Mouse (Mus musculus): ENCODE measurements at regions not wholly inside any gene's neighbourhood (a gene's known extent, or its start where the extent isn't known, plus 50 kb on each side); places are given as distances from the start of the nearest gene placed in this dataset.
A peak's percentile ranks its signal among the peaks of the same experiment; 100 is the strongest.

- Histone ChIP-seq H3K27me3 (ENCODE audit: control insufficient read depth, insufficient read depth, low read length) (no peaks in the 10 kb centered on the region), H3K36me3 (ENCODE audit: control insufficient read depth, insufficient read depth, low read length) (no peaks in the 10 kb centered on the region), H3K4me1 (ENCODE audit: control insufficient read depth, insufficient read depth, low read length) (no peaks in the 10 kb centered on the region), H3K27ac (ENCODE audit: low read length) (no peak overlapping the region), H3K4me2 (ENCODE audit: low read depth, low read length) (no peak overlapping the region), H3K9me3 (replicated peaks; ENCODE audit: control insufficient read depth, low read length) (no peaks in the 10 kb centered on the region), H3K9ac (ENCODE audit: low read length) (no peak overlapping the region), H3K4me3 (replicated peaks; ENCODE audit: low read length) (no peak overlapping the region)
- WGBS: 40% methylated on average over 10 of the region's 10 CpGs
- ATAC-seq (ENCODE audit: insufficient read depth, low FRiP score): no peak
These were observed 105.8 kb downstream of the Klhl6 start for GRCm38 (mm10) chr16:19876861-19877554.

DNA sequence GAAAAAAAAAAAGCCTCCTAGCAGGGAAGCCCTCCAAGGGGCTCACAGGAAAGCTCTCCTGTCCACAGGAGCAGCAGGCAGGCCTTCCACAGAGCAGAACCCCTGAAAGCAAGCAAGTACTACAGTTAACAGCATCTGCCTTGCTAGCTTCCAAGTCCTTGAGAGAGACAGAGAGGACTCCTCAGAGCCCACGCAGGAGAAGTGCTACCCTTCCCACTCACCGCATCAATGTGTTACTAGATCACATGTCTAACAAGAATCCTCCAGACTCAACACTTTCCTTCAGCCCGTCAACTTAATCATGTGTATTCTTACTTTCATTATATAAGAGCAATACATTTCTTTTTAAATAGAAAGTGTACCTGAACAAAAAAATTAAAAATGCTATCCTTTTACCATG lies 99.9 kb downstream of the Klhl6 start:
- Histone ChIP-seq H3K36me3 (ENCODE audit: control insufficient read depth, insufficient read depth, low read length) (no peaks in the 10 kb centered on the region), H3K27me3 (ENCODE audit: control insufficient read depth, insufficient read depth, low read length) (no peaks in the 10 kb centered on the region), H3K9me3 (replicated peaks; ENCODE audit: control insufficient read depth, low read length) (no peaks in the 10 kb centered on the region), H3K4me3 (replicated peaks; ENCODE audit: low read length) (no peak overlapping the region), H3K27ac (ENCODE audit: low read length) (no peak overlapping the region), H3K9ac (ENCODE audit: low read length) (no peak overlapping the region), H3K4me2 (ENCODE audit: low read depth, low read length) (no peak overlapping the region), H3K4me1 (ENCODE audit: control insufficient read depth, insufficient read depth, low read length) (no peaks in the 10 kb centered on the region; the same call in 1 of the 2 replicates)
- WGBS: 75% methylated on average over 3 of the region's 3 CpGs
- ATAC-seq (ENCODE audit: insufficient read depth, low FRiP score): no peak

DNA sequence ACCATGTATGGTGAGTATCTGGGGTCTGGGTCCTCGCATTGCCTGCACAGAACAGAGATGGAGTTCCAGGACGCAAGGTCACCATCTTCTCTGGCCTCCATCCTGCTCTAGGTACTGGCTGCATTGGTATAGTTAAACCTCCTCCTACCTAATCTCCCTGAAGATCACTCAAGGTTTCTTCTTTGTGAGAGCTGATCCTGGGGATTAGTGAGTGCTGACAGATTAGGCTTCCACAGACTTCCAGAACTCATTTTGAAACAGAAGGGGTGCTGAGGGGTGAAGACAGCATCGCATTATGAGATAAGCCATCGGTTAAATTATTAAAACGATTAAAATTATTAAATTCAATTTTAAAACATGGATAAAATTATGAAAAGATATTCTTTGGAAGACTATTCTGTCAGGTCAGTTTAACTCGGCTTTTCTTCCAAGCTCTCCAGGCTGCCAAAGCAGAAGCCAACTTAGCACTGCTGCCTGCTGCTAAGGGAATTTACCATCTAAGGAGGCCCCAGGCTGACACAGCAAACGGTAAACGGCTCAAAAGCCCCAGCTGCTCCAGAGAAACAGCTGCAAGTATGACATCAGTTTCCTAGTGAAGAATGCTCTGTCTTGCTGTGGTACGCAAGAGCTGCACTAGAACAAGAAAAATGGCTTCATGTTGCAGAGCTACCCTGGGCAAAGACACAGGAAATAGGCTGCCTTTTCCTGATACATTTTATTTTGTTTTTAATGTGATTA lies 98.9 kb downstream of the Klhl6 start:
- no peaks in the 10 kb centered on the region for H3K9me3 ChIP-seq (replicated peaks; ENCODE audit: control insufficient read depth, low read length)
- WGBS: 35% methylated on average over 9 of the region's 9 CpGs

GRCm38 (mm10) chr16:19884535-19884934 lies 98.3 kb downstream of the Klhl6 start:
- Histone ChIP-seq H3K4me3 (replicated peaks; ENCODE audit: low read length) (no peak overlapping the region), H3K27me3 (ENCODE audit: control insufficient read depth, insufficient read depth, low read length) (no peaks in the 10 kb centered on the region), H3K9ac (ENCODE audit: low read length) (no peak overlapping the region), H3K36me3 (ENCODE audit: control insufficient read depth, insufficient read depth, low read length) (no peaks in the 10 kb centered on the region), H3K27ac (ENCODE audit: low read length) (peak overlapping the region; percentile 29; the same call in 1 of the 2 replicates), H3K9me3 (replicated peaks; ENCODE audit: control insufficient read depth, low read length) (no peaks in the 10 kb centered on the region), H3K4me1 (ENCODE audit: control insufficient read depth, insufficient read depth, low read length) (no peaks in the 10 kb centered on the region; the same call in 1 of the 2 replicates), H3K4me2 (ENCODE audit: low read depth, low read length) (no peak overlapping the region)
- 9% methylated on average over 6 of the region's 6 CpGs for WGBS
- peak; percentile 15; the same call in 1 of the 2 replicates for ATAC-seq (ENCODE audit: insufficient read depth, low FRiP score)

More for the DNA sequence above, 98.9 kb downstream of the Klhl6 start:
- no peaks in the 10 kb centered on the region for H3K27me3 ChIP-seq (ENCODE audit: control insufficient read depth, insufficient read depth, low read length)
- ATAC-seq (ENCODE audit: insufficient read depth, low FRiP score): peak; percentile 87
- no peak overlapping the region for H3K9ac ChIP-seq (ENCODE audit: low read length)
- H3K36me3 ChIP-seq (ENCODE audit: control insufficient read depth, insufficient read depth, low read length): no peaks in the 10 kb centered on the region
- H3K4me2 ChIP-seq (ENCODE audit: low read depth, low read length): no peak overlapping the region
- peak overlapping the region; percentile 77 for H3K27ac ChIP-seq (ENCODE audit: low read length)
- no peak overlapping the region for H3K4me3 ChIP-seq (replicated peaks; ENCODE audit: low read length)
- H3K4me1 ChIP-seq (ENCODE audit: control insufficient read depth, insufficient read depth, low read length): no peaks in the 10 kb centered on the region; the same call in 1 of the 2 replicates

DNA sequence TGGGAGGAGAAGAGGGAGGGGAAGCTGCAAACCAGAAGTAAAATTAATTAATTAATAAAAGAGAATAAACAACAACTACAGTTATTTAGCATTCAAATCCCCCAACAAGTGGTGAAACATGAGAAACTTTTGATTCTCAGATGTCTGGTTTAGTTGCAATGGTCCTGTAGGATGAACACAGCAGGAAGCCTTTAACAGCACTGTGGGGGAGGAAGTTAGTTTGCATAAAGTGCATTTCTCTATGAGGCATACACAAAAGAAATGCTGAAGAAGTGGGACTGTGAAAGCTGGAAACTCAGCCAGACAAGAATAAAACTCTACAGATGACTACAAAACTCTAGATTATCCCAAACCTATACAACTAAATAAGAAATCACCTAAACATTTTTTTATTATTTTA lies 96.2 kb downstream of the Klhl6 start:
- Histone ChIP-seq H3K27me3 (ENCODE audit: control insufficient read depth, insufficient read depth, low read length) (no peaks in the 10 kb centered on the region), H3K4me3 (replicated peaks; ENCODE audit: low read length) (no peak overlapping the region), H3K27ac (ENCODE audit: low read length) (no peak overlapping the region), H3K9me3 (replicated peaks; ENCODE audit: control insufficient read depth, low read length) (no peaks in the 10 kb centered on the region), H3K4me1 (ENCODE audit: control insufficient read depth, insufficient read depth, low read length) (no peaks in the 10 kb centered on the region; the same call in 1 of the 2 replicates), H3K36me3 (ENCODE audit: control insufficient read depth, insufficient read depth, low read length) (no peaks in the 10 kb centered on the region), H3K9ac (ENCODE audit: low read length) (no peak overlapping the region), H3K4me2 (ENCODE audit: low read depth, low read length) (no peak overlapping the region)
- no peak for ATAC-seq (ENCODE audit: insufficient read depth, low FRiP score)

DNA sequence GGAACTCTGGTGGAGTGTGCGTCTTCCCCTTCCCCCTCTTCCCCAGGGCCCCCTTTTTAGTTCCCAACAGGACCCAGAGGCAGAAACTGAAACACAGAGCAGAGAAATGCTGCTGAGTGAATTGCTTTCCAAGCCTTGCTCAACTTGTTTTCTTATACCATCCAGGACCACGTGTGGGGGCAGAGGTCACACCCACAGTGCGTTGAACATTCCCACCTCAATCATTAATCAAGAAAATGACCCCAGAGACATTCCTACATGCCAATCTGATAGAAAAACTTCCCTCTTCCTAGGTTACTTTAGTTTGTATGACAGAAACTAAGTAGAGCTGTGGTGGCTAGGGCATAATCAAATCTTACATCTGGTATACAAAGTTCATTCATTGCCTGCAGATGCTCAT lies 93.3 kb downstream of the Klhl6 start:
- no peaks in the 10 kb centered on the region for H3K27me3 ChIP-seq (ENCODE audit: control insufficient read depth, insufficient read depth, low read length)
- ATAC-seq (ENCODE audit: insufficient read depth, low FRiP score): no peak
- 21% methylated on average over 3 of the region's 3 CpGs for WGBS
- no peaks in the 10 kb centered on the region for H3K9me3 ChIP-seq (replicated peaks; ENCODE audit: control insufficient read depth, low read length)
- H3K9ac ChIP-seq (ENCODE audit: low read length): no peak overlapping the region
- H3K4me2 ChIP-seq (ENCODE audit: low read depth, low read length): no peak overlapping the region
- H3K4me3 ChIP-seq (replicated peaks; ENCODE audit: low read length): no peak overlapping the region
- H3K27ac ChIP-seq (ENCODE audit: low read length): no peak overlapping the region
- H3K4me1 ChIP-seq (ENCODE audit: control insufficient read depth, insufficient read depth, low read length): no peaks in the 10 kb centered on the region; the same call in 1 of the 2 replicates
- no peaks in the 10 kb centered on the region for H3K36me3 ChIP-seq (ENCODE audit: control insufficient read depth, insufficient read depth, low read length)

DNA sequence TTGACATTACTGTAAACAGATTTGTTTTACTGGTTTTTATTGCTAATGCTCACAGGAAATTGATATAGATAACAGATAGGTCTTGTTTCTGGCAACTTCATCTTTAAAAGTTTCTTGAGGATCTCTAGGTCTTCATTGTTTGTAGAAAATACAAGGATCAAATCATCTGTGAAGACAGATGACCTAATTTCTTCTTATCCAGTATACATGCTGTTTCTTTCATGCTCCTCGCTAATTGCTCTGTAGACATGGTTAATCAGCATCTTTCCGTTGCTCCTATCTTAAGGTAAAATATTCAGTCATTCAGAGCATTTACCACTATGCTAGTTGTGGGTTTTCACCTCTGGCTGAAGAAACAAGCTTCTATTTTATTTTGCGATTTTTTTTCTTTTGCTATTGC lies 91.4 kb downstream of the Klhl6 start:
- H3K9me3 ChIP-seq (replicated peaks; ENCODE audit: control insufficient read depth, low read length): no peaks in the 10 kb centered on the region
- H3K4me3 ChIP-seq (replicated peaks; ENCODE audit: low read length): no peak overlapping the region
- H3K9ac ChIP-seq (ENCODE audit: low read length): no peak overlapping the region
- WGBS: 81% methylated on average over 3 of the region's 3 CpGs
- ATAC-seq (ENCODE audit: insufficient read depth, low FRiP score): no peak
- H3K4me2 ChIP-seq (ENCODE audit: low read depth, low read length): no peak overlapping the region
- no peaks in the 10 kb centered on the region for H3K36me3 ChIP-seq (ENCODE audit: control insufficient read depth, insufficient read depth, low read length)
- H3K27me3 ChIP-seq (ENCODE audit: control insufficient read depth, insufficient read depth, low read length): no peaks in the 10 kb centered on the region
- H3K4me1 ChIP-seq (ENCODE audit: control insufficient read depth, insufficient read depth, low read length): no peaks in the 10 kb centered on the region
- H3K27ac ChIP-seq (ENCODE audit: low read length): no peak overlapping the region

DNA sequence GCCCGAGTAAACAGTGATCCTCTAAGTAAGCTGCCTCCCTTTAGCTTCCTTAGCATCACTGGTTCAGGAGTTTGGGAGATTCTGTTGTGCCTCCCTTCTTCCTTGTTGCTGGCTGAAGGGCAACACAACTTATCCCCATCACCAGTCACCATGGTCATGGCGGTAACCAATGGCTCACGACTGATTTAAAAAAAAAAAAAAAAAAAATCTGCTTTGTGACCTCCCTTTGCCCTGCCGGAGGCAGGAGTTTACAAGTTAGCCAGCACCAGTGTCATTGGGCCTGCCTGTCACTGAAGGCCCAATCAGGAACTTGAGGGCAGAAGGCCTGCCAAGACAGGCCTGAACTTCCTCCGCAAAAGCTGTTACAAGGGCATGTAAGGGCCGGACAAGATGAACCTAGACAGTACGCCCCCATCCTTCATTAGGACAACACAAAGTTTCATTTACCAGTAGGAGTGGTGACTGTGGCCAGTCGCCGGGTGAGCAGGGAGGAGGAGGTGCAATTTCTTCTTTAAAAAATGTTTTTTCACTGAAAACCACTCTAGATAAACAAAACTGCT lies 88.3 kb downstream of the Klhl6 start:
- Histone ChIP-seq H3K4me2 (ENCODE audit: low read depth, low read length) (no peak overlapping the region), H3K27ac (ENCODE audit: low read length) (no peak overlapping the region)
- WGBS: 76% methylated on average over 9 of the region's 9 CpGs

More for the DNA sequence above, 88.3 kb downstream of the Klhl6 start:
- Histone ChIP-seq H3K4me1 (ENCODE audit: control insufficient read depth, insufficient read depth, low read length) (no peaks in the 10 kb centered on the region), H3K4me3 (replicated peaks; ENCODE audit: low read length) (no peak overlapping the region), H3K9ac (ENCODE audit: low read length) (no peak overlapping the region), H3K9me3 (replicated peaks; ENCODE audit: control insufficient read depth, low read length) (no peaks in the 10 kb centered on the region), H3K27me3 (ENCODE audit: control insufficient read depth, insufficient read depth, low read length) (no peaks in the 10 kb centered on the region), H3K36me3 (ENCODE audit: control insufficient read depth, insufficient read depth, low read length) (no peaks in the 10 kb centered on the region)
- no peak for ATAC-seq (ENCODE audit: insufficient read depth, low FRiP score)

Data from stomach, embryonic 16.5 days (tissue).